Mouse (Mus musculus): ENCODE results near the gene Myrf.

GRCm38 (mm10) chr19:10176477-10176876 is 64.1 kb downstream of the Myrf start:
- TF ChIP-seq CTCF (IDR thresholded peaks at IDR 0.05; ENCODE audit: low read depth, low read length): no peak
- TF ChIP-seq POLR2A (IDR thresholded peaks at IDR 0.05; ENCODE audit: extremely low read depth, insufficient read depth, low read length): no peak

Measured in liver, adult 2 months (tissue).